Mouse (Mus musculus): ENCODE data around the gene Cacna2d4.
"Not testable (repeated sequence)": the region's sequence is repeated elsewhere in the genome, so short reads cannot be mapped to it uniquely, and the experiment has no call there.

The Cacna2d4 gene

DNA sequence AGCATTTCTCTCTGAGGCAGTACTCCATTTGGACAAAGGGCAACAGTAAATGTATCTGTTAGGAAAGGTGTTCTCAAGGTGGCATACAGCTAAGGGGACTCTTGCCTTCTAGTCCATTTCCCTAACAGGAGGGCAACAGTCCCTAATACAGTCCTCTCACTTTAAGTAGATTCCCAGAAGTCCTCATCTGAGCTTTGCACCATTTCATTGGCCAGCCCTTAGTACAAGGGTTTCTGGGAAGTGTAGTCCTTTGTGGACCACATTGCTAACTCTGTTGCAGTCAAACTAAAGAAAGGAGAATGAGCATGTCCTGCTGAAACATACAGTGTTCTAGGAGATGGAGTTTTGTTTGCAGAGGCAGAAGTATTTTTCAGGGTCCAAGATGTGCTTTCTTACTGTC, 105.1 kb downstream of the Cacna2d4 start:
- peak; percentile 33 for DNase-seq (ENCODE audit: low read depth, low spot score)

GRCm38 (mm10) chr6:119346257-119346656, 109.9 kb downstream of the Cacna2d4 start:
- no peak for DNase-seq (ENCODE audit: low read depth, low spot score)

DNA sequence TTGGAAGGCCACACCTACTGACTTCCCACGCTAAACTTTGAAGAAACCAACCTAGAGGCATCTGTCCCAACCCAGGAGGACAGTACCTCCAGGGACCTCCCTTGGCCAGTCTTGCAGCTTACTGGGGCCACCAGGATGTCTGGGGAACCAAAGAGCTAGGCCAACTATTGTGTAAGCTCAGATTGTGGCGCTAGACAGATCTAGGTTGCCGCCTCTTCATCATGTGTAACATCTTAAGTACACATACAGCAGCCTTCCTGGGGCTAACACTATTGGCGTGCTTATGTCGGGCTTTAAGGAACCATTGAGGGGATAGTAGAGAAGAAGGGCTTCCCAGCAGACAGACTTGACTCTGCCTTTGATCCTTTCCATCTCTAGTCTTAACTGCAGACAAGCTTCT, 111.5 kb downstream of the Cacna2d4 start:
- no peak for DNase-seq (ENCODE audit: low read depth, low spot score)

- peak; percentile 78 for DNase-seq (ENCODE audit: low read depth, low spot score)
These were observed 111.9 kb downstream of the Cacna2d4 start for GRCm38 (mm10) chr6:119348234-119348633.

DNA sequence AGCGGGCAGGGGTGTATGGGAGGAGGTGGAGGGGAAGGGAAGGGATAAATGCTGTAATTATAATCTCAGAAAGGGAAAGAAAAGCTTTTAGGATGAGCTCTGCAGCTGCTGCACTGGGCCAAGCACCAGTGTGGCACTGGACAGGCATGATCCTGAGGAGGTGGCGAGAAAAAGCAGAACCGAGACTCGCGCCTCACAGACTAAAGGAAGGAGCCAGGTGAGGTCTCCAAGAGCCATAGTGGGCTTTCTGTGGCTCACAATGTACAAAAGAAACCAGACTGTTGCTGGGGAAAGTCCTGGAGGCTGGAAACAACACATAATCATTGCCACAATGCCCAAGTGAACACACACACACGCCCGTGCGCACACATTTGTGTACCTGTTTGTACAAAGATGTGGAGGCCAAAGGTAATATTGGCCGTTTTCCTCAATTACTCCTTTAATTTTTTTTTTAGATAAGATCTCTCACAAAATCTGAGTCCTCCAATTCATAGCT, 114.4 kb downstream of the Cacna2d4 start:
- DNase-seq (ENCODE audit: low read depth, low spot score): no peak

DNA sequence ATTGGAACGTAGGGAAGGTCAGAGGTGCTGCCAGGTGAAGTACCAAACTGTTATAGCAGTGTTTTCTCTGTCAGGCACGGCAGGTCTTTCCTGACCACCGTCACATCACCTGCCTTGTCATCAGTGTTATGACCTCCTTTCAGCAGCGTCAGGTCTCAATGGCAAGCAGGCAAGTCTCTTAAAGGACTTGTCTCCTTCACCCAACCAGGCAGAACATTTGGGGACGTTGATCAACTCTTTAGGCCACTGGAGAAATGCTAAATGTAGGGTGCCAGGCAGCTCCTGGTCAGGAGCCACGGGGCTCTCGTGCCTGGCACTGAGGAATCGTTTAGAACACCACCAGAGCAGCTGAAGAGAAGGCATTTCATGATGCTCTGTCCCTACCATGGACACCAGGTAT, 115.3 kb downstream of the Cacna2d4 start:
- no peak for DNase-seq (ENCODE audit: low read depth, low spot score)

- no peak for DNase-seq (ENCODE audit: low read depth, low spot score)
These were observed 116.2 kb downstream of the Cacna2d4 start for GRCm38 (mm10) chr6:119352501-119352900.

GRCm38 (mm10) chr6:119358020-119358571, 121.8 kb downstream of the Cacna2d4 start:
- DNase-seq (ENCODE audit: low read depth, low spot score): no peak

DNA sequence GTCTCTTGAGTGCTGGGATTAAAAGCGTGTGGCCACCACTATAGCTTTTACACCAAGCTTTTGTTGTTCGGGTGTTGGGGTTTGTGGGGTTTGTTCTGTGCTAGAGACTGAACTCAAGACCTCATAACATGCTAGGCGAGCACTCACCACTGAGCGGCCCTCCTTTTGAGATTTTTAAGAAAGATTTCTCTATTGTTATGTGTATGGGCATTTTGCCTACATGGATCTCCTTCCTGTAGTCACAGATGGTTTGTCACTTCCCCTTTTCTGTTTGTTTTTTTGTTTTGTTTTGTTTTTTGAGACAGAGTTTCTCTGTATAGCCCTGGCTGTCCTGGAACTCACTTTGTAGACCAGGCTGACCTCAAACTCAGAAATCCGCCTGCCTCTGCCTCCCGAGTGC, 123.9 kb downstream of the Cacna2d4 start:
- not testable (repeated sequence) for DNase-seq (ENCODE audit: low read depth, low spot score)

- no peak for DNase-seq (ENCODE audit: low read depth, low spot score)
These were observed 124.8 kb downstream of the Cacna2d4 start for GRCm38 (mm10) chr6:119360925-119361702.

GRCm38 (mm10) chr6:119363593-119363992, 127.3 kb downstream of the Cacna2d4 start:
- DNase-seq (ENCODE audit: low read depth, low spot score): no peak

DNA sequence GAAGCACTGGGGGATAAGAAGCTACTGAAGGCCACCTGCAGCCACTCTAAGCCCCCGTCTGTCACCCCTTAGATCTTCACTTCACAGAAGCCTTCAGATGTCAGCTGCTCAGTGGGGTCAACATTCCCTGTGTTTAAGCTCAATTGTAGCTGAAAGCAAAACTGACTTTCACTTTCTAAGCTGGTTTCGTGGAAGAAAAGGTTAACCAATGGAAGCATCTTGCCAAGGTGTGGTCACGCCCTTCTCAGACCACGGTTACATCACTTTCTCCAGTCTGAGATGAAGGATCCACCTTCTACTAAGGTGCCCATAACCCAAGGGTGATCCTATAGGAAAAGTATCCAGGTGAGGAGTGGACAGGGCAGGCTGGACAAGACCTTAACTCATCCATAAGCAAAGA, 130.5 kb downstream of the Cacna2d4 start:
- not testable (repeated sequence) for DNase-seq (ENCODE audit: low read depth, low spot score)

DNA sequence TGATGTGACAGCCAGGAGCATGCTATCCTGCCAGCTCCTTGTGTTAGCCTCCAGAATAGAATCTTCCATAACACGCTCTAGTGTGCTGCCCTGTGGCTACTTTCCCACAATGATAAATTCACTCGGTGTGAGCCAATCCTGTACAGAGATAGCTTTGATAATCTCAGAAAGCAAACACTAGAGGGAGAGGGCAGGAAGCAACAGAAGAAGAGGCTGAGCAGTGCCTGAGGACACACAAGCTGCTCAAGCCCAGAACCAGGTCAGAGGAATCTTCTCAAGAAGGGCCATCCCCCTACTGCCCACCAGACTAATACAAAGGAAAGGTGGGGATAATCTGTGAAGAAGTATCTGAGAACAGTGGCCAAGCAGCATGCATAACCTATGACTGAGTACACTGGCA, 131.1 kb downstream of the Cacna2d4 start:
- DNase-seq (ENCODE audit: low read depth, low spot score): no peak

- DNase-seq (ENCODE audit: low read depth, low spot score): no peak
These were observed 135.3 kb downstream of the Cacna2d4 start for GRCm38 (mm10) chr6:119371624-119372023.

GRCm38 (mm10) chr6:119372237-119372636, 135.9 kb downstream of the Cacna2d4 start:
- no peak for DNase-seq (ENCODE audit: low read depth, low spot score)

- DNase-seq (ENCODE audit: low read depth, low spot score): no peak
These were observed 136.8 kb downstream of the Cacna2d4 start for GRCm38 (mm10) chr6:119373000-119373705.

DNA sequence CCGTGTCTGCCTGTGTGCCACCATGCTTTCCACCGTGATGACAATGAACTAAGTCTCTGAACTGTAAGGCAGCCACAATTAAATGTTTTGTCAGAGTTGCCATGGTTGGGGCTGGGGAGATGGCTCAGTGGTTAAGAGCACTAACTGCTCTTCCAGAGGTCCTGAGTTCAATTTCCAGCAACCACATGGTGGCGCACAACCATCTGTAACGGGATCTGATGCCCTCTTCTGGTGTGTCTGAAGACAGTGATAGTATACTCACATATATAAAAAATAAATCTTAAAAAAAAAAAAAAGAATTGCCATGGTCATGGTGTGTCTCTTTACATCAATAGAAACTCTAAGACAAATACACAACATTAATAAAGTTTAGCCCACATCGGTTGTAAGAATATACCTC, 138.7 kb downstream of the Cacna2d4 start:
- no peak for DNase-seq (ENCODE audit: low read depth, low spot score)

- no peak for DNase-seq (ENCODE audit: low read depth, low spot score)
These were observed 141.3 kb downstream of the Cacna2d4 start for GRCm38 (mm10) chr6:119377613-119378012.

DNA sequence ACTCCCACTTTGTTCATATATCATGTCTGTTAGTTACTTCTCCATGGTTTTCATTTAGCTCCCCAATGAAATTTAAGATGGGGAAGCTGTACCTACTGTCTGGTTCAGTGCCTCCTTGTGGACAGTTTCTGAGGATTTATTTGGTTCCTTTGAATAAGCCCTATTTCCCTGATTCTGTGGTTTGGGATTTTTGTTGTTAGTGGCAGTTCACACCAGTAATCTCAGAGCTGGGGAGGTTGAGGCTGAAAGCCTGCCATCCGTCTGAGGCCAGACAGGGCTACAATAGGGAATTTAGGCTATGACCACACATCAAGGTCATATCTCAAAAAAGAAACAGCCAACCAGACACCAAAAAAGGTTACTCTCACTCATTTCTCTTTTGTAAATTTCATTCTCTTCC, 142.3 kb downstream of the Cacna2d4 start:
- no peak for DNase-seq (ENCODE audit: low read depth, low spot score)

DNA sequence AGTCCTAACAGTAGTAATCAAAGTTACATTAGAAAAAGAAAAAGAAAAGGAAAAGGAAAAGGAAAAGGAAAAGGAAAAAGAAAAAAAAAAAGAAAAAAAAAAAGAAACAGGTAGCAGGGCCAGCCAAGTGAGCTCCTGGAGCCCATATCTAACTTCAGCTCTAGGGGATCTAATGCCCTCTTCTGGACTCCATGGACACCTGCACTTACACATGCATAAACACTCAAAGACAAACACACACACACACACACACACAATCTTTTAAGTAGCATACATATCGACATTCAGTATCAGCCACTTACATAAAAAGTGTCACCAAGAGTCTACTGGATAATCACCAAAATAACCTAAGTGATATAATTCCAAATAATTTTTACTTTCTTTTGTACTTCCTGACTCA, 149.3 kb downstream of the Cacna2d4 start:
- DNase-seq (ENCODE audit: low read depth, low spot score): no peak

- no peak for DNase-seq (ENCODE audit: low read depth, low spot score)
These were observed 150.1 kb downstream of the Cacna2d4 start for GRCm38 (mm10) chr6:119386421-119386820.

GRCm38 (mm10) chr6:119386821-119387220, 150.5 kb downstream of the Cacna2d4 start:
- DNase-seq (ENCODE audit: low read depth, low spot score): no peak
